Mouse (Mus musculus): Measurements from ENCODE around the gene S100a13.

GRCm38 (mm10) chr3:90512276-90512675, 2.0 kb upstream of the S100a13 start:
- TF ChIP-seq CTCF (IDR thresholded peaks at IDR 0.05; ENCODE audit: low read depth) (no peak), EP300 (IDR thresholded peaks at IDR 0.05; ENCODE audit: low read depth) (no peak)

All from liver, embryonic 14.5 days (tissue).